Mouse (Mus musculus): ENCODE measurements at regions not wholly inside any gene's neighbourhood (a gene's known extent, or its start where the extent isn't known, plus 50 kb on each side); places are given as distances from the start of the nearest gene placed in this dataset.

DNA sequence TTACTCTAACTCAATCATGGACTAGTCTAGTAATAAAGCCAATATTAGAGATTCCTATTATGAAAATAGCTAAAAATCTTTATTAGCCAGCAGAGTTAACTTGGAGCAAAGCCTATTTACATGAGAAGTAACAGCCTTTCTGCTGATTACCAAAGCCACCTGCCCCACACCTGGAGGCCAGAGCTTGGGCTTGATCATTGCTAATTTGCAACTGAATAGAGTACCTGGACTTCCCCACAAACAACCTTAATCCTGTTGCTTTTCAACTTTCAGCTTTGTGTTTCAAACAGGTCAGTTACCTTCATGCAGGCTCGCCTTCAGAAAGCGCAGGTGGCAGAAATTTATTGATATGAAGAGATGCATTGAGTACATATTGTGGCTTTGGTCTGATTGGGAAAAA is 163.3 kb downstream of the Teddm3 start:
- Histone ChIP-seq H3K27me3 (replicated peaks) (no peaks in the 10 kb centered on the region), H3K9ac (ENCODE audit: insufficient read depth, low read depth) (no peak overlapping the region), H3K4me1 (ENCODE audit: control insufficient read depth in 1 of 2, insufficient read depth in 2 of 2) (no peaks in the 10 kb centered on the region), H3K4me2 (ENCODE audit: insufficient read depth, low read depth, poor library complexity, severe bottlenecking) (no peak overlapping the region), H3K27ac (ENCODE audit: insufficient read depth, low read depth) (no peak overlapping the region), H3K9me3 (replicated peaks; ENCODE audit: low read length) (peaks cover 11% of the 10 kb centered on the region), H3K79me2 (replicated peaks; ENCODE audit: control insufficient read depth, extremely low read depth, insufficient read depth, poor library complexity, severe bottlenecking) (no peaks in the 10 kb centered on the region), H3K4me3 (replicated peaks in 1 of 3; ENCODE audit: low read depth in 2 of 3, low read length in 2 of 3, poor library complexity in 1 of 3) (no peak overlapping the region), H3K36me3 (replicated peaks in 1 of 2; ENCODE audit: control insufficient read depth in 1 of 2, insufficient read depth in 1 of 2, low read length in 1 of 2) (no peaks in the 10 kb centered on the region)
- TF ChIP-seq KAT2A (IDR thresholded peaks at IDR 0.05; ENCODE audit: insufficient replicate concordance, low read length), result no peak
- no peak for TF ChIP-seq CTCF (conservative IDR thresholded peaks at IDR 0.05 in 1 of 2, IDR thresholded peaks at IDR 0.05 in 1 of 2; ENCODE audit: low read depth in 2 of 2, low read length in 2 of 2)
- TF ChIP-seq PAX5 (IDR thresholded peaks at IDR 0.05; ENCODE audit: low read length), result no peak
- no peak for TF ChIP-seq ZNF384 (IDR thresholded peaks at IDR 0.05; ENCODE audit: low read depth, low read length)
- no peak for TF ChIP-seq ZMIZ1 (IDR thresholded peaks at IDR 0.05; ENCODE audit: low read depth, low read length)
- TF ChIP-seq RCOR1 (conservative IDR thresholded peaks at IDR 0.05; ENCODE audit: low read depth, low read length), result no peak
- TF ChIP-seq ELF1 (IDR thresholded peaks at IDR 0.05; ENCODE audit: low read depth, low read length), result no peak
- TF ChIP-seq MXI1 (IDR thresholded peaks at IDR 0.05; ENCODE audit: low read depth, low read length), result no peak
- TF ChIP-seq ETS1 (conservative IDR thresholded peaks at IDR 0.05; ENCODE audit: low read depth, low read length), result no peak
- no peak for TF ChIP-seq JUN (IDR thresholded peaks at IDR 0.05; ENCODE audit: insufficient read depth, low read depth, low read length)
- TF ChIP-seq CHD2 (IDR thresholded peaks at IDR 0.05; ENCODE audit: low read length), result no peak
- TF ChIP-seq ZC3H11A (IDR thresholded peaks at IDR 0.05; ENCODE audit: low read depth, low read length), result no peak
- no peak for TF ChIP-seq UBTF (IDR thresholded peaks at IDR 0.05; ENCODE audit: low read depth, low read length)
- TF ChIP-seq E2F4 (IDR thresholded peaks at IDR 0.05; ENCODE audit: insufficient replicate concordance, low read depth, low read length), result no peak
- TF ChIP-seq SMC3 (IDR thresholded peaks at IDR 0.05; ENCODE audit: low read depth, low read length), result no peak
- no peak for TF ChIP-seq JUND (conservative IDR thresholded peaks at IDR 0.05; ENCODE audit: low read depth, low read length)
- no peak for TF ChIP-seq TCF12 (IDR thresholded peaks at IDR 0.05; ENCODE audit: low read depth, low read length)
- TF ChIP-seq MAZ (IDR thresholded peaks at IDR 0.05; ENCODE audit: low read depth, low read length), result no peak
- no peak for TF ChIP-seq TBP (conservative IDR thresholded peaks at IDR 0.05; ENCODE audit: low read depth, low read length)
- in situ Hi-C loops (cut with MboI; ENCODE audit: low pct_ligation_motif_present, low pct_unique_long_range_greater_than_20kb, low sequenced_read_pairs), result no loop called here
- no peak for DNase-seq (ENCODE audit: extremely low read depth)
- dilution Hi-C loops (cut with MboI; ENCODE audit: extremely low pct_ligation_motif_present, extremely low pct_unique_long_range_greater_than_20kb, low sequenced_read_pairs), result no loop called here

DNA sequence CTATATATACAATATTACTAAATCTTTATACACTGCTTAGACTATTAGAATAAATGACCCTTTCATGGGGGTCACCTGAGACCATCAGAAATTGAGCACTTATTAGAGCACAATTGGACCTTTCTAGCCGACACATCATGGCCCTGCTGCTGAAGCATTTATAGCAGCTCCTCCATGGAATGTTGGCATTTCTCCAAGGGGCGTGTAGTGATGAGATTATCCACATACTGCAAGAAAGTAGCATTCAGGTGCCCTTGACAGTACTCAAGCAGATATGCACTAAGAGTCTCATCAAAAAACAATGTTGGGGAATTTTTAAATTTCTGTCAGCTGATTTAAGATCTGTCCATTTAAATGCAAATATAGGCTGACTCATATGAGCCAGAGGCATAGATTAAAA is 178.4 kb downstream of the Teddm3 start:
- no peaks in the 10 kb centered on the region for H3K27me3 ChIP-seq (replicated peaks)
- DNase-seq (ENCODE audit: extremely low read depth), result no peak
- TF ChIP-seq JUN (IDR thresholded peaks at IDR 0.05; ENCODE audit: insufficient read depth, low read depth, low read length) (no peak), ETS1 (conservative IDR thresholded peaks at IDR 0.05; ENCODE audit: low read depth, low read length) (no peak), CHD1 (IDR thresholded peaks at IDR 0.05; ENCODE audit: low read depth, low read length) (no peak), POLR2AphosphoS2 (IDR thresholded peaks at IDR 0.05; ENCODE audit: low read depth, low read length) (no peak), SMC3 (IDR thresholded peaks at IDR 0.05; ENCODE audit: low read depth, low read length) (no peak), MYC (IDR thresholded peaks at IDR 0.05; ENCODE audit: low read depth, low read length) (no peak), MAZ (IDR thresholded peaks at IDR 0.05; ENCODE audit: low read depth, low read length) (no peak), RAD21 (IDR thresholded peaks at IDR 0.05; ENCODE audit: low read depth, low read length) (no peak), IRF4 (IDR thresholded peaks at IDR 0.05; ENCODE audit: low read depth, low read length) (no peak), JUND (conservative IDR thresholded peaks at IDR 0.05; ENCODE audit: low read depth, low read length) (no peak), USF1 (IDR thresholded peaks at IDR 0.05; ENCODE audit: low read depth, low read length) (no peak)
- in situ Hi-C loops (cut with MboI; ENCODE audit: low pct_ligation_motif_present, low pct_unique_long_range_greater_than_20kb, low sequenced_read_pairs) (no loop called here), dilution Hi-C loops (cut with MboI; ENCODE audit: extremely low pct_ligation_motif_present, extremely low pct_unique_long_range_greater_than_20kb, low sequenced_read_pairs) (no loop called here)
- H3K4me3 ChIP-seq (replicated peaks in 1 of 3; ENCODE audit: low read depth in 2 of 3, low read length in 2 of 3, poor library complexity in 1 of 3), result no peak overlapping the region
- H3K9me3 ChIP-seq (replicated peaks; ENCODE audit: low read length), result no peaks in the 10 kb centered on the region
- no peak overlapping the region for H3K27ac ChIP-seq (ENCODE audit: insufficient read depth, low read depth)
- H3K4me2 ChIP-seq (ENCODE audit: insufficient read depth, low read depth, poor library complexity, severe bottlenecking), result no peak overlapping the region
- H3K79me2 ChIP-seq (replicated peaks; ENCODE audit: control insufficient read depth, extremely low read depth, insufficient read depth, poor library complexity, severe bottlenecking), result no peaks in the 10 kb centered on the region
- no peaks in the 10 kb centered on the region for H3K36me3 ChIP-seq (replicated peaks in 1 of 2; ENCODE audit: control insufficient read depth in 1 of 2, insufficient read depth in 1 of 2, low read length in 1 of 2)
- no peak overlapping the region for H3K9ac ChIP-seq (ENCODE audit: insufficient read depth, low read depth)
- no peaks in the 10 kb centered on the region for H3K4me1 ChIP-seq (ENCODE audit: control insufficient read depth in 1 of 2, insufficient read depth in 2 of 2)

Data from CH12.LX (cell line).